Mouse (Mus musculus) brain, embryonic 14.5 days (tissue): Measurements from ENCODE around the gene Hoxd10. TPM values are rescaled to one million over a fixed set of nuclear protein-coding genes. Genes with fewer than 3 reads are reported as not detected.

Experiments
- DNase-seq: peaks from one replicate; pipeline ENCODE4 v3.0.0-alpha.2; 2011; ENCODE audit warnings: low read depth
- CTCF ChIP-seq: fragments of 200-500 bp; IDR thresholded peaks from 2 replicates; pipeline ENCODE4 v1.5.1; 2012; ENCODE audit warnings: inconsistent platforms, mild to moderate bottlenecking, moderate library complexity, borderline replicate concordance; ENCODE audit not compliant: insufficient read depth, insufficient read length; ENCODE audit errors: extremely low read depth
- POLR2A ChIP-seq: fragments of 200-500 bp; IDR thresholded peaks from 2 replicates; pipeline ENCODE4 v1.6.1; 2012; ENCODE audit warnings: mild to moderate bottlenecking, inconsistent platforms, borderline replicate concordance; ENCODE audit not compliant: poor library complexity, insufficient read depth, insufficient read length, severe bottlenecking; ENCODE audit errors: extremely low read depth
- polyA plus RNA-seq: library from polyadenylated mRNA; depleted of rRNA; stranded (reverse); fragments of >200 nt; gene quantifications from 2 replicates; pipeline ENCODE4 v1.2.3, GENCODE M21; 2012

Hoxd10 gene
- polyA plus RNA-seq, 1 experiment = 0.04 TPM

- TF ChIP-seq CTCF (no peak), POLR2A (no peak)
- DNase-seq = peak; percentile 22
Measured at GRCm38 (mm10) chr2:74734996-74735811, 43.5 kb downstream of the Hoxd10 start.

- DNase-seq = peak; percentile 32
- no peak for TF ChIP-seq POLR2A
- no peak for TF ChIP-seq CTCF
Measured at GRCm38 (mm10) chr2:74735851-74736687, 44.3 kb downstream of the Hoxd10 start.

- peak; percentile 24 for DNase-seq
Measured at GRCm38 (mm10) chr2:74736688-74737577, 45.2 kb downstream of the Hoxd10 start.

DNA sequence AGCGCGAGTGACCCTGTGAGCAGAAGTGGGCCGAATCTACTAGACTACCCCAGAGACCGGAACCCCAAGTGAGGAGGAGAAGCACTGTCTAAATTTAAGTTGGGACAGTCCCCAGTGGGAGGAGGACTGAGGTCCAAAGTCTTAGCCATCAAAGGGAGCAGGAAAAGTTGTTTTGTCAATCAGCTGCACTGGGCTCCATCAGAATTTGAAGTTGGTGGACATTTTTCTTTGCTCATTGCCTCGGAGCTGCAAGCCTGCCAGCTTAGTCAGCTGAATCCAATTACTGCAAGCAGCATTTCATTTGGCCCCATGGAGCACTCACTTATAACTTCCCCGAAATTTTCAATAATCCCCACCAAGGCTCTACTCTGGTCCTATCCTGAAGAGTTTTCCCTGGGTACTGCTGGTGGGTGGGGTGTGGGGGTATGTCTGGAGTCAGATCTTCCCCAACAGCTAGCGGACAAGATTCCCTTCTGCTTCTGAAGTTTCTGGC lies 45.9 kb downstream of the Hoxd10 start:
- no peak for TF ChIP-seq CTCF
- DNase-seq = peak; percentile 28

More at GRCm38 (mm10) chr2:74736688-74737577, 45.2 kb downstream of the Hoxd10 start:
- TF ChIP-seq CTCF = no peak
- TF ChIP-seq POLR2A = no peak

GRCm38 (mm10) chr2:74738623-74739475 lies 47.1 kb downstream of the Hoxd10 start:
- DNase-seq = peak; percentile 4
- TF ChIP-seq CTCF (no peak), POLR2A (no peak)

DNA sequence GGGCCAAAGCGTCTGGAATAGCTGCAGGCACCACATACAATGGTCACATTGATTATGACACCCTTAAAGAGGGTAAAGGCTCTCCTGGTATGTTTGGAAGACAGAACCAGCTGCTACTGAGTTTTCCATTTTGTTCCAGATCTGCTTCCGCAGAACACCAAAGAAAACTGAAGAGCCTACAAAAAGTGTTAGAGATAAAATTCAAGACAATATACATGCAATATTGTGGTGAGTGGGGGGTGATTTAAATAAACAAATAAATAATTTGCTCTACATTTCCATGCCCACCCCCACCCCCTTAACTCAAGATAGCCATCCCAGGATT lies 47.7 kb downstream of the Hoxd10 start:
- no peak for DNase-seq
- no peak for TF ChIP-seq CTCF
- no peak for TF ChIP-seq POLR2A

- peak; percentile 17 for DNase-seq
- no peak for TF ChIP-seq CTCF
- TF ChIP-seq POLR2A = no peak
Measured at GRCm38 (mm10) chr2:74739869-74740268, 48.1 kb downstream of the Hoxd10 start.

- peak; percentile 49 for DNase-seq
- TF ChIP-seq POLR2A = no peak
- no peak for TF ChIP-seq CTCF
Measured at GRCm38 (mm10) chr2:74740311-74741091, 48.8 kb downstream of the Hoxd10 start.

DNA sequence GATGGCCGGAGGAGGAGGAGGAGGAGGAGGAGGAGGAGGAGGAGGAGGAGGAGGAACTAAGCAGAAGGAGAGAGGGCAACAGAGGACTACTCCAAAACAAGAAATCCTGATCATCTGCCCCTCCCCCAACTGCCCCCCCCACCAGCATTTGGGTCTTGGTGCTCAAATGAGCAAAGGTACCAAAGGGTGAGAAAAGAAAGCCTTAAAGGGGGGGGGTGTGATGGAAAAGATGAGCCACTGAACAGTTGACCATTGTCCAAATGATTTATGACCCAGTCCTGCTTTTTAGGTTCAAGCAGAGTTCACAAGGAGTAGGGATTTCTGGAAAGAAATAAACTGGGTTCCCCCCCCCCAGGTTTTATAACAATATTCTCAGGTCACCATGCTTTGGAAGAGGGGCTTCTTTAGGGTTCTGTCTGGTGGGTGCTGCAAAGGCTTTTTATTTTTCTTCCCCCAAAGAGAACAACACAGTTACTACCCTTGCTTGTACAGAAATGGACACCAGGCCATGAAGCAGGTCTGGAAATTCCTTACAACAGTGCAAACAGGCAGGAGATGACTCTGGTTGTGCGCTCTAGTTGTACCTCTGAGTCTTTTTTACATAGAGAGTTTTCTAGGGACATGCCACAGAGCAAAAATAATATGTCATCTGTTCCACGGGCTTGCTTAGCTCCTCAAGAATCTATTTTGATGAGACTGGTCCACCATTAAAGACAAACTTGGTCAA lies 49.7 kb downstream of the Hoxd10 start:
- TF ChIP-seq CTCF (no peak), POLR2A (no peak)
- DNase-seq = peak; percentile 2
